Mouse (Mus musculus) intestine, postnatal 0 days (tissue): Measurements from ENCODE around the gene Olfr228. TPM values are rescaled to one million over a fixed set of nuclear protein-coding genes. Genes with fewer than 3 reads are reported as not detected.

Experiments
- polyA plus RNA-seq: library from polyadenylated mRNA; unstranded; fragments of >200 nt; fragmentation: Nextera tagmentation; extraction: Ambion mirVana; gene quantifications from 2 replicates; pipeline ENCODE4 v1.2.1, GENCODE M21; 2015

Gene Olfr228
- polyA plus RNA-seq, 1 experiment from 2014 or later = not detected

Other genes with a start within 250 kb of the Olfr228 start
- not detected in 2 replicates for gene Olfr1048, start 247.1 kb downstream of the Olfr228 start, polyA plus RNA-seq
- gene Olfr1049, start 229.1 kb downstream of the Olfr228 start, polyA plus RNA-seq = not detected in 2 replicates
- gene Olfr1051, start 208.3 kb downstream of the Olfr228 start, polyA plus RNA-seq = not detected in 2 replicates
- gene Olfr1052, start 194.9 kb downstream of the Olfr228 start, polyA plus RNA-seq = not detected in 2 replicates
- gene Olfr1053, start 172.1 kb downstream of the Olfr228 start, polyA plus RNA-seq = not detected in 2 replicates
- not detected in 2 replicates for gene Olfr1054, start 152.0 kb downstream of the Olfr228 start, polyA plus RNA-seq
- not detected in 2 replicates for gene Olfr1055, start 137.1 kb downstream of the Olfr228 start, polyA plus RNA-seq
- not detected in 2 replicates for gene Olfr1056, start 124.9 kb downstream of the Olfr228 start, polyA plus RNA-seq
- gene Olfr1057, start 109.0 kb downstream of the Olfr228 start, polyA plus RNA-seq = not detected in 2 replicates
- gene Olfr1058, start 98.8 kb downstream of the Olfr228 start, polyA plus RNA-seq = not detected in 2 replicates
- gene Olfr1061, start 73.3 kb downstream of the Olfr228 start, polyA plus RNA-seq = not detected in 2 replicates
- not detected in 2 replicates for gene Olfr1062, start 60.6 kb downstream of the Olfr228 start, polyA plus RNA-seq
- not detected in 2 replicates for gene Olfr1065, start 36.8 kb downstream of the Olfr228 start, polyA plus RNA-seq
- not detected in 2 replicates for gene Olfr1066, start 31.1 kb downstream of the Olfr228 start, polyA plus RNA-seq
- gene Olfr1076, start 21.1 kb upstream of the Olfr228 start, polyA plus RNA-seq = not detected in 2 replicates
- not detected in 2 replicates for gene Olfr1079, start 55.1 kb upstream of the Olfr228 start, polyA plus RNA-seq
- not detected in 2 replicates for gene Olfr1080, start 70.8 kb upstream of the Olfr228 start, polyA plus RNA-seq
- gene Olfr1082, start 111.6 kb upstream of the Olfr228 start, polyA plus RNA-seq = not detected in 2 replicates
- gene Olfr1084, start 152.3 kb upstream of the Olfr228 start, polyA plus RNA-seq = not detected in 2 replicates
- not detected in 2 replicates for gene Olfr1085, start 174.6 kb upstream of the Olfr228 start, polyA plus RNA-seq
- gene Olfr1086, start 192.7 kb upstream of the Olfr228 start, polyA plus RNA-seq = not detected in 2 replicates
- gene Olfr1087, start 211.0 kb upstream of the Olfr228 start, polyA plus RNA-seq = not detected in 2 replicates
- not detected in 2 replicates for gene Olfr1089, start 246.3 kb upstream of the Olfr228 start, polyA plus RNA-seq